Mouse (Mus musculus) embryonic fibroblast, embryonic 13.5 days (primary cell): ENCODE data around the gene Nsmce1.

Experiments
- CTCF ChIP-seq: IDR thresholded peaks from 2 replicates; pipeline ENCODE4 v1.5.1; 2011; ENCODE audit warnings: mild to moderate bottlenecking, control low read depth, low read length, moderate library complexity, borderline replicate concordance; ENCODE audit not compliant: insufficient read depth
- POLR2A ChIP-seq: IDR thresholded peaks from 2 replicates; pipeline ENCODE4 v1.6.1; 2011; ENCODE audit warnings: low read depth, mild to moderate bottlenecking, control low read depth, low read length, moderate library complexity

- TF ChIP-seq POLR2A: 0 out of 2 replicates have a peak, but pooled peaks have one; percentile 35
- no peak for TF ChIP-seq CTCF
Observed at GRCm38 (mm10) chr7:125539351-125539750, 48.0 kb upstream of the Nsmce1 start.
